Mouse (Mus musculus) liver, embryonic 12.5 days (tissue): ENCODE data around the gene Ano2. TPM values are rescaled to one million over a fixed set of nuclear protein-coding genes. Genes with fewer than 3 reads are reported as not detected.

Source experiments
- ATAC-seq: fragments of 200-750 bp; cut with Nextera tagmentation; 2 replicates; pipeline ENCODE4 v1.8.0; 2017; ENCODE audit warnings: moderate number of reproducible peaks, mild to moderate bottlenecking, moderate library complexity
- H3K27ac ChIP-seq: fragments of 300-500 bp; sonication (generic); 2 replicates; pipeline ENCODE4 v1.5.1; 2016; ENCODE audit warnings: mild to moderate bottlenecking
- H3K27me3 ChIP-seq: fragments of 300-500 bp; sonication (generic); replicated peaks from 2 replicates; pipeline ENCODE4 v1.6.1; 2016; ENCODE audit warnings: mild to moderate bottlenecking, moderate library complexity
- H3K36me3 ChIP-seq: fragments of 300-500 bp; sonication (generic); 2 replicates; pipeline ENCODE4 v1.6.1; 2016; ENCODE audit warnings: mild to moderate bottlenecking, moderate library complexity
- H3K4me1 ChIP-seq: fragments of 300-500 bp; sonication (generic); 2 replicates; pipeline ENCODE4 v1.6.1; 2016
- H3K4me2 ChIP-seq: fragments of 300-500 bp; sonication (generic); 2 replicates; pipeline ENCODE4 v1.6.1; 2016; ENCODE audit warnings: mild to moderate bottlenecking, moderate library complexity
- H3K4me3 ChIP-seq: fragments of 300-500 bp; sonication (generic); 2 replicates; pipeline ENCODE4 v1.5.1; 2016; ENCODE audit warnings: mild to moderate bottlenecking, moderate library complexity
- H3K9ac ChIP-seq: fragments of 300-500 bp; sonication (generic); 2 replicates; pipeline ENCODE4 v1.6.1; 2016; ENCODE audit warnings: mild to moderate bottlenecking, moderate library complexity
- H3K9me3 ChIP-seq: fragments of 300-500 bp; sonication (generic); replicated peaks from 2 replicates; pipeline ENCODE4 v1.6.1; 2016; ENCODE audit warnings: mild to moderate bottlenecking, moderate library complexity
- WGBS: fragments of 180-500 bp; shearing (Covaris S2); methylation state at CpG from one replicate; pipeline ENCODE4 v1.1.7; 2016; ENCODE audit not compliant: insufficient replicate concordance; 5-methylcytosine and 5-hydroxymethylcytosine counted together
- polyA plus RNA-seq: library from polyadenylated mRNA; unstranded; fragments of >200 nt; fragmentation: Nextera tagmentation; extraction: Ambion mirVana; gene quantifications from 2 replicates; pipeline ENCODE4 v1.2.1, GENCODE M21; 2016

The Ano2 gene
- polyA plus RNA-seq, 1 experiment from 2014 or later = 0.15 TPM

DNA sequence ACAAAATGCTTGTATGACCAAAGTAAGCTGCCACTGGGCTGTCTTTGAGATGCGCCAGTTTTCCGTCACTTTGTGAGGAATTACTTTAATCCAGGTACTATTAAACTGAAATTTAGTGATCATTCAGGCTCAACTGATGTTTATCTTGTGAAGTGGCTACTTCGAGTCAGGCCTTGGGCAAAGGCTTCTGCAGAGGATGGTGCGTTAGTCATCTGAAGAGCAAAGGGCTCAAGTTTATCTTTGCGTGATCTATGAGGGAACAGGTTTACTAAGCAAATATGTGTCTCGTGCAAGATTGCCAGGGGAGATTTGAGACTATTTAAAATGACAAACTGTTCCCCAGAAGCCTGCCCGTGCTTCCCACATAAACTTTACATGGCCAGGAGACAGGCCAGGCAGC lies 241.7 kb downstream of the Ano2 start:
- Histone ChIP-seq H3K4me2 (no peak overlapping the region), H3K27ac (no peak overlapping the region), H3K4me1 (no peaks in the 10 kb centered on the region), H3K9ac (no peak overlapping the region), H3K9me3 (no peaks in the 10 kb centered on the region), H3K36me3 (no peaks in the 10 kb centered on the region), H3K4me3 (no peak overlapping the region), H3K27me3 (no peaks in the 10 kb centered on the region)
- ATAC-seq = no peak
- WGBS = 62% methylated on average over 7 of the region's 7 CpGs

GRCm38 (mm10) chr6:125954965-125955364 lies 264.7 kb downstream of the Ano2 start:
- no peak overlapping the region for H3K4me2 ChIP-seq
- 6% methylated on average over 3 of the region's 3 CpGs for WGBS
- no peak overlapping the region for H3K27ac ChIP-seq
- no peak overlapping the region for H3K9ac ChIP-seq
- no peaks in the 10 kb centered on the region for H3K4me1 ChIP-seq
- H3K36me3 ChIP-seq = no peaks in the 10 kb centered on the region
- no peaks in the 10 kb centered on the region for H3K9me3 ChIP-seq
- no peaks in the 10 kb centered on the region for H3K27me3 ChIP-seq
- no peak overlapping the region for H3K4me3 ChIP-seq
- ATAC-seq = no peak

- no peak overlapping the region for H3K27ac ChIP-seq
- no peaks in the 10 kb centered on the region for H3K27me3 ChIP-seq
- ATAC-seq = no peak
Measured at GRCm38 (mm10) chr6:125973551-125973950, 283.3 kb downstream of the Ano2 start.

GRCm38 (mm10) chr6:125975788-125976465 lies 285.7 kb downstream of the Ano2 start:
- 46% methylated on average over 15 of the region's 15 CpGs for WGBS
- Histone ChIP-seq H3K4me3 (no peak overlapping the region), H3K9me3 (no peaks in the 10 kb centered on the region), H3K9ac (no peak overlapping the region), H3K4me1 (no peaks in the 10 kb centered on the region), H3K27me3 (no peaks in the 10 kb centered on the region), H3K36me3 (no peaks in the 10 kb centered on the region), H3K27ac (no peak overlapping the region), H3K4me2 (no peak overlapping the region)
- no peak for ATAC-seq

More at GRCm38 (mm10) chr6:125973551-125973950, 283.3 kb downstream of the Ano2 start:
- H3K4me1 ChIP-seq = no peaks in the 10 kb centered on the region
- H3K4me3 ChIP-seq = no peak overlapping the region
- no peak overlapping the region for H3K4me2 ChIP-seq
- no peaks in the 10 kb centered on the region for H3K36me3 ChIP-seq
- H3K9me3 ChIP-seq = no peaks in the 10 kb centered on the region
- H3K9ac ChIP-seq = no peak overlapping the region

DNA sequence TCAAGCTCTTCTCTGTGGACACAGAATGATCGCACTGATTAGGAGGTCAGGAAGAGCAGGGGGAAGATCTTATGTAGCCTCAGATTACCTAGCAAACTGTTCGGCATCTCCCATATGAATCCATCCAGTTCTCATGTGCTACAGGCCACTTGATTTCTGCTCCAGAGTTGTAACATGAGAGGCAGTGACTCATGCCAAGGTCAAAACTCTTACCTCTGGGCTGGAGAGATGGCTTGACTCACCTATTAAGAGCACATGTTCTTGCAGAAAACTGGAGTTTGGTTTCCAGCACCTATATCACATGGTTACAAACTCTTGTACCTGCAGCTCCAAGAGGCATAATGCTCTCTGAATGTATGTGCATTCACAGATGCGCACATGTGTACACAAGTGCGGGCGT lies 289.4 kb downstream of the Ano2 start:
- Histone ChIP-seq H3K9me3 (no peaks in the 10 kb centered on the region), H3K36me3 (no peaks in the 10 kb centered on the region), H3K4me2 (no peak overlapping the region), H3K4me3 (no peak overlapping the region), H3K27ac (no peak overlapping the region), H3K4me1 (no peaks in the 10 kb centered on the region), H3K9ac (no peak overlapping the region), H3K27me3 (no peaks in the 10 kb centered on the region)
- WGBS = 76% methylated on average over 5 of the region's 5 CpGs
- ATAC-seq = no peak

DNA sequence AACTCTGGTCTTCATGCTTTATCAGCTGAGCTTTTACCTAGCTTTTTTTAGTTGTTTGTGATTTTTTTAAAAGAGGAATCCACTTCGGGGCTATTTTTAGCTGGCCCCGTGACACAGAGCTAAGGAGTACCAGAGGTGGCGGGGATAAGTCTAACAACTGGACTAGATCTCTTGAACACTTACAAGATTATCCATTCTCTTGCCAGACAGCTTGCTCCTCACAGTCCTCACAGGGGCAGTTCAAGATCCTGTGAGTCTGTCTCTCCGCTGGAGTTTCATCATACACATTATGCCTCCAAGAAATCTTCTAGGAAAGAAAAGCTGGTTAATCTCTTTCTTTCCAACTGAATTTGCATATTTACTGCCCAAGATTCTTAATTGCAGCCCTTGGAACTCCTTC lies 293.8 kb downstream of the Ano2 start:
- H3K36me3 ChIP-seq = no peaks in the 10 kb centered on the region
- no peak overlapping the region for H3K4me3 ChIP-seq
- no peaks in the 10 kb centered on the region for H3K9me3 ChIP-seq
- no peak overlapping the region for H3K9ac ChIP-seq
- no peaks in the 10 kb centered on the region for H3K27me3 ChIP-seq
- no peak overlapping the region for H3K4me2 ChIP-seq
- H3K4me1 ChIP-seq = no peaks in the 10 kb centered on the region
- WGBS = 65% methylated on average over 4 of the region's 4 CpGs
- ATAC-seq = no peak
- no peak overlapping the region for H3K27ac ChIP-seq

- H3K27ac ChIP-seq = no peak overlapping the region
- H3K4me3 ChIP-seq = no peak overlapping the region
- no peaks in the 10 kb centered on the region for H3K4me1 ChIP-seq
- H3K9me3 ChIP-seq = no peaks in the 10 kb centered on the region
- H3K36me3 ChIP-seq = no peaks in the 10 kb centered on the region
- no peak for ATAC-seq
- no peak overlapping the region for H3K4me2 ChIP-seq
- no peaks in the 10 kb centered on the region for H3K27me3 ChIP-seq
- no peak overlapping the region for H3K9ac ChIP-seq
- 21% methylated on average over 6 of the region's 6 CpGs for WGBS
Measured at GRCm38 (mm10) chr6:125992731-125993130, 302.5 kb downstream of the Ano2 start.

- no peak for ATAC-seq
- Histone ChIP-seq H3K27me3 (no peaks in the 10 kb centered on the region), H3K4me3 (no peak overlapping the region), H3K36me3 (no peaks in the 10 kb centered on the region), H3K27ac (no peak overlapping the region), H3K9ac (no peak overlapping the region), H3K4me2 (no peak overlapping the region), H3K9me3 (no peaks in the 10 kb centered on the region), H3K4me1 (peaks cover 8% of the 10 kb centered on the region; the same call in 1 of the 2 replicates)
- WGBS = 41% methylated on average over 2 of the region's 2 CpGs
Measured at GRCm38 (mm10) chr6:126001797-126002196, 311.6 kb downstream of the Ano2 start.

DNA sequence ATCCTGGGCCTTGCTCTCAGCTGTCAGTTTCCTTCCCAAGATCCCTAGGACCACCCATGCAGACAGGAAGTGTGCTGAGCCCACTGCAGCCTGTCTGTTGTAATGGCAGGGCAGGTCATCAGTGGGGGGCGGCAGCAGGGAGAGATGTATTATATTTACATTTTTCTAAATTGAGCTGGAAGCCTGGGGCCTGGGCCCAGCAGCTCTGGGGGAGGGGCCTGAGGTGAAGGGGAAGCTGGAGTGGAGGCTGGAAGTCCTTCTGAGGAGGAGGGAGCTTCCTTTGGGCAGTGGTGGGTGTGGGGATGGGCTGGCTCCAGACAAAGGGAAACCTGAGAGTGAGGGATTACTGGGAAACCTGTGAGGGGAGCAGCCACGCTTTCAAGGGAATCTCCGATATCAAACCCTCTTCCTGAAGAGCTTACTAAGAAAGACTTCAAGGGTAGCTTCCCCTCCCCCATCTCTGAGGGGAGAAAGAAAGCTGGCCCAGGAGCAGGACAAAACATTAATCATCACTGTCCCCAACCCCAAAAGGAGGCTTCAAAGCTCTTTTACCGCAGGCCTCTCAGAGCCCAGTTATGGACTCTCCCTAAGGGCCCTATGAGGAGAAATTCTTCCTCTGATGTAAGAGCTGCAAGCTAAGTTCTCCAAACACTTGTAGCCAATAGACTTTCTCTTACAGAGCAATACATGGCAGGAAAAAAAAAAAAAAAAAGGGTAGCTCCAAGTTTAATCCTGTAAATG lies 313.0 kb downstream of the Ano2 start:
- peaks cover 8% of the 10 kb centered on the region; the same call in 1 of the 2 replicates for H3K4me1 ChIP-seq
- H3K9me3 ChIP-seq = no peaks in the 10 kb centered on the region
- no peaks in the 10 kb centered on the region for H3K36me3 ChIP-seq
- H3K4me2 ChIP-seq = no peak overlapping the region
- no peaks in the 10 kb centered on the region for H3K27me3 ChIP-seq
- WGBS = 35% methylated on average over 4 of the region's 4 CpGs
- no peak overlapping the region for H3K27ac ChIP-seq
- no peak for ATAC-seq
- no peak overlapping the region for H3K4me3 ChIP-seq
- no peak overlapping the region for H3K9ac ChIP-seq

DNA sequence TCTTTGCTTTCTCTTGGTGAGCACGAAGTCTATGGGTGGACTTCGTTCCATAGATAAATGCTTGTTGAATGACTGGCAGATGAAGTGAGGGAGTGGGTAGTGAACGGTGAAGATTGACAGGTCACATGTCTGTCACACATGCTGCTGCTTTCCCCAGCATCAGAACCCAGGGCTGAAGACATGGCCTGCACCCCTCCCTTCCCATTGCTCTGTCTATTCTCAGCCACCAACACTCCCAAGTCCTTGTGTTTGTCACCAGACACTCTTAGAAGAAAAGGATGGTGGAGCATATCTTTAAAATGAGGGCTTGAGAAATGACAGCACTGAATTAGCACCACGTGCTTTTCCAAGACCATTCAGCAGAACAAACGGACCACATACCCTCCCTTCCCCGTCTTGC lies 316.4 kb downstream of the Ano2 start:
- whole genome bisulfite sequencing = 57% methylated on average over 6 of the region's 6 CpGs
- H3K4me2 ChIP-seq = no peak overlapping the region
- no peaks in the 10 kb centered on the region for H3K36me3 ChIP-seq

DNA sequence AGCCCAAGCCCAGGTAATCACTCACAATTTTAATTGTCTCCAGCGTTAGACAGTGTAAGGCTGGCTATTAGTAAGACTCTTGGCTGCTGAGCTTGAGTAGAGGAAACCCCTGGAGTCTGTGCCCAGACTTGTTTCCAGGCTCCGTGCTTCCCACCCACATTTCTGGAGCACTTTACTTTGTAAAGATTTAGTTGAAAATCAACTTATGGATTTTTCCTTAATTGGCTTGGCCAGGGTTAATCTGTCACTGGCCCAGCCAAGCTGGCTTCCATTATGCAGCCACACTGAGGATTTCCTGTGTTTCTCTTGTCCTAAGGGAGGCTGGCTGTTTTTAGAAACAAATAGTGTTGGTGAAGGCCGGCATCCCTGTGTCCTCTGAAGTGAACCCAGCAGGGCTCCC lies 318.9 kb downstream of the Ano2 start:
- Histone ChIP-seq H3K27ac (no peak overlapping the region), H3K27me3 (no peaks in the 10 kb centered on the region), H3K36me3 (no peaks in the 10 kb centered on the region), H3K4me1 (no peaks in the 10 kb centered on the region), H3K9ac (no peak overlapping the region), H3K4me2 (no peak overlapping the region), H3K9me3 (no peaks in the 10 kb centered on the region), H3K4me3 (no peak overlapping the region)
- no peak for ATAC-seq
- WGBS = 34% methylated on average over 3 of the region's 3 CpGs

More for the DNA sequence above, 316.4 kb downstream of the Ano2 start:
- H3K4me1 ChIP-seq = peaks cover 8% of the 10 kb centered on the region; the same call in 1 of the 2 replicates
- no peaks in the 10 kb centered on the region for H3K27me3 ChIP-seq
- H3K27ac ChIP-seq = no peak overlapping the region
- no peak overlapping the region for H3K9ac ChIP-seq
- no peaks in the 10 kb centered on the region for H3K9me3 ChIP-seq
- no peak for ATAC-seq
- H3K4me3 ChIP-seq = no peak overlapping the region

GRCm38 (mm10) chr6:126016991-126017390 lies 326.8 kb downstream of the Ano2 start:
- Histone ChIP-seq H3K4me1 (no peaks in the 10 kb centered on the region), H3K4me3 (no peak overlapping the region), H3K27me3 (no peaks in the 10 kb centered on the region), H3K27ac (no peak overlapping the region), H3K9me3 (no peaks in the 10 kb centered on the region), H3K9ac (no peak overlapping the region), H3K36me3 (no peaks in the 10 kb centered on the region), H3K4me2 (no peak overlapping the region)
- 69% methylated on average over 2 of the region's 2 CpGs for whole genome bisulfite sequencing
- ATAC-seq = no peak
